Mouse (Mus musculus): ENCODE data around the gene Ldhc. TPM values are rescaled to one million over a fixed set of nuclear protein-coding genes. Genes with fewer than 3 reads are reported as not detected.

Gene Ldhc
- polyA plus RNA-seq, 1 experiment from 2014 or later = 0.73 TPM

- H3K9me3 ChIP-seq (ENCODE audit: control insufficient read depth, low read length) = no peaks in the 10 kb centered on the region
- H3K27ac ChIP-seq (ENCODE audit: low read depth, low read length) = no peak overlapping the region
- no peak overlapping the region for H3K4me3 ChIP-seq (ENCODE audit: low read depth, low read length)
- H3K36me3 ChIP-seq (ENCODE audit: control insufficient read depth, insufficient read depth, low read length) = peaks cover 32% of the 10 kb centered on the region
- ATAC-seq (replicated peaks; ENCODE audit: low FRiP score) (no peak), DNase-seq (ENCODE audit: low spot score) (no peak)
- no peak overlapping the region for H3K9ac ChIP-seq (ENCODE audit: low read depth, low read length)
- 94% methylated on average over 3 of the region's 3 CpGs for WGBS
- no peaks in the 10 kb centered on the region for H3K27me3 ChIP-seq (replicated peaks; ENCODE audit: control insufficient read depth, insufficient read depth, low read length)
- H3K4me2 ChIP-seq = no peak overlapping the region
- no peaks in the 10 kb centered on the region for H3K4me1 ChIP-seq (replicated peaks; ENCODE audit: control insufficient read depth, insufficient read depth, low read length)
Measured at GRCm38 (mm10) chr7:46911250-46911649, 50.2 kb downstream of the Ldhc start.

DNA sequence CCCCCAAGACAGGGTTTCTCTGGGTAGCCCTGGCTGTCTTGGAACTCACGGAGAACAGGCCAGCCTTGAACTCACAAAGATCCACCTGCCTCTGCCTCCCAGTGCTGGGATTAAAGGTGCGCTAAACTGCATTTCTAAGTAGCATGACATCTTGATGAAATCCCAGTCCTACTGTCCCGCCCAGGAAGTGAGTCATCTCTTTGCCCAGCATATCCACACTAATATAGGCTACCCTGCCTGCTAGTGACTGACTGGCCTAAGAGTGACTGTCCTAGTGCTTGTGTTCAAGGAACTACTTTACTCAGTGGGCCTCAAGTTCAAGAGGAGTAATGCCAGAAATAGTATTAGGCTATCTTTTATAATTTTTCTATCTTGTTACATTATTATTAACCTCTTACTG, 55.4 kb downstream of the Ldhc start:
- H3K9ac ChIP-seq (ENCODE audit: low read depth, low read length) = no peak overlapping the region
- DNase-seq (ENCODE audit: low spot score) (no peak), ATAC-seq (replicated peaks; ENCODE audit: low FRiP score) (no peak)
- 0 out of 2 replicates have a peak, but pooled peaks cover 4% of the 10 kb centered on the region for H3K36me3 ChIP-seq (ENCODE audit: control insufficient read depth, insufficient read depth, low read length)
- no peak overlapping the region for H3K4me2 ChIP-seq
- no peaks in the 10 kb centered on the region for H3K9me3 ChIP-seq (ENCODE audit: control insufficient read depth, low read length)
- no peak overlapping the region for H3K4me3 ChIP-seq (ENCODE audit: low read depth, low read length)
- 86% methylated on average over 3 of the region's 3 CpGs for WGBS
- peaks cover 23% of the 10 kb centered on the region for H3K4me1 ChIP-seq (replicated peaks; ENCODE audit: control insufficient read depth, insufficient read depth, low read length)
- H3K27ac ChIP-seq (ENCODE audit: low read depth, low read length) = no peak overlapping the region
- H3K27me3 ChIP-seq (replicated peaks; ENCODE audit: control insufficient read depth, insufficient read depth, low read length) = no peaks in the 10 kb centered on the region

- H3K9ac ChIP-seq (ENCODE audit: low read depth, low read length) = peak overlapping the region; percentile 87
- 7% methylated on average over 13 of the region's 13 CpGs for WGBS
- peaks cover 23% of the 10 kb centered on the region for H3K4me1 ChIP-seq (replicated peaks; ENCODE audit: control insufficient read depth, insufficient read depth, low read length)
- no peaks in the 10 kb centered on the region for H3K27me3 ChIP-seq (replicated peaks; ENCODE audit: control insufficient read depth, insufficient read depth, low read length)
- H3K4me2 ChIP-seq = peak overlapping the region; percentile 80
- H3K9me3 ChIP-seq (ENCODE audit: control insufficient read depth, low read length) = no peaks in the 10 kb centered on the region
- H3K4me3 ChIP-seq (ENCODE audit: low read depth, low read length) = peak overlapping the region; percentile 95
- no peak for DNase-seq (ENCODE audit: low spot score)
- no peak overlapping the region for H3K27ac ChIP-seq (ENCODE audit: low read depth, low read length)
- 0 out of 2 replicates have a peak, but pooled peaks cover 4% of the 10 kb centered on the region for H3K36me3 ChIP-seq (ENCODE audit: control insufficient read depth, insufficient read depth, low read length)
- no peak for ATAC-seq (replicated peaks; ENCODE audit: low FRiP score)
Measured at GRCm38 (mm10) chr7:46918678-46919371, 57.8 kb downstream of the Ldhc start.

DNA sequence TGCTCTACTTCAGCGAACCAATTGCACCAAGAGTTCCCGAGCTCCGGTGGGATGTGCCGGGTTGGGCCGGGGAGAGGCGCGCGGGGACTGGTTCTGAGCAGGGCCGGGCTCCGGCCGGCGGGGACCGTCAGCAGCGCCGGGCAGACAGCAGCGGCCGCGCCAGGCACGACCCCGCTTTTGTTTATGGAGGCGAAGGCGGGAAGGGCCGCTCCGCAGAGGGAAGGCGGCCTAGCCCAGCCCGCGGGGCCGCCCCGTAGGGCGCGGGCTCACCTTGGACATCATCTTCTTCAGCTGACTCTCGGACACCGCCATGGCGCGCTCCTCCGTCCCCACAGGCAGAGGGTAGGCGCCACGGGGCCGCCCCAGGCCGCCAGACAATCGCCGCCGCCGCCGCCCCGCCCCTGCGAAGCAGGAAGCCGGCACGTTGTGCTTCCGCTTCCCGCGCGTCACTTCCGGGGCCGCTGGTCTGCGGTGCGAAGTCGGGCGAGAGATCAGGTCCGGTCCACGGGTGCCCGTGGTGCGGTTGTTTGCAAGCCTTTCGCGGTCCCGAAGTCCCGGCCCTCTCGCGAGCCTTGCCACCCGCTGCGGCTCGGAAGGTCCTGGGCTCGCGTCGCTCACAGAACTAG, 58.7 kb downstream of the Ldhc start, which contains the start of gene Tsg101:
Tsg101 (minus strand) TSS at position 419 of the 626 bp plus-strand sequence.
- Histone ChIP-seq H3K9me3 (ENCODE audit: control insufficient read depth, low read length) (no peaks in the 10 kb centered on the region), H3K36me3 (ENCODE audit: control insufficient read depth, insufficient read depth, low read length) (0 out of 2 replicates have a peak, but pooled peaks cover under 1% of the 10 kb centered on the region), H3K9ac (ENCODE audit: low read depth, low read length) (peak within 1 kb of the TSS; percentile 87), H3K4me3 (ENCODE audit: low read depth, low read length) (peak within 1 kb of the TSS; percentile 95), H3K27me3 (replicated peaks; ENCODE audit: control insufficient read depth, insufficient read depth, low read length) (no peaks in the 10 kb centered on the region), H3K4me1 (replicated peaks; ENCODE audit: control insufficient read depth, insufficient read depth, low read length) (peaks cover 23% of the 10 kb centered on the region), H3K4me2 (peak within 1 kb of the TSS; percentile 80), H3K27ac (ENCODE audit: low read depth, low read length) (peak within 1 kb of the TSS; percentile 87)
- WGBS = under 1% methylated on average over 60 of the region's 75 CpGs
- DNase-seq (ENCODE audit: low spot score) = peak; percentile 90
- ATAC-seq (replicated peaks; ENCODE audit: low FRiP score) = peak; percentile 91

DNA sequence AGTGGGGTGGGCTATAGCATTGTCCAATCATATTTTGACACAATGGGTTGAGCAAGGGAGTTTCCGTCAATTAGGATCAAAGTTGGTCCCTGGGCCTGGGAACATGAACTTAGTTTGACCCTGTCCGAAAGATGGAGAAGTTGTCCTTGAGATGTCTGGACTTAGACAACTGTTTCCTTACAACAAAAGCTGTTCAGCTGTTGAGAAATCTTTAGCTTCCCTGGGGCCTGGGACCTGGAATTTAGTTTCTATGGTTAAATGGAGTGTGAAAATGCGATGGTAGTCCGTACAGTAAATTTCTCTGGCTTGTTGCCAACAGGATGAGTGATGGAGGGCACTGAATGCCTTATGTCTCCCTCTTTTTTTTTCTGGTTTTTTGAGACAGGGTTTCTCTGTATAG, 61.1 kb downstream of the Ldhc start:
- Histone ChIP-seq H3K4me3 (ENCODE audit: low read depth, low read length) (no peak overlapping the region), H3K9ac (ENCODE audit: low read depth, low read length) (no peak overlapping the region), H3K27ac (ENCODE audit: low read depth, low read length) (no peak overlapping the region), H3K9me3 (ENCODE audit: control insufficient read depth, low read length) (no peaks in the 10 kb centered on the region), H3K4me1 (replicated peaks; ENCODE audit: control insufficient read depth, insufficient read depth, low read length) (peaks cover 18% of the 10 kb centered on the region), H3K27me3 (replicated peaks; ENCODE audit: control insufficient read depth, insufficient read depth, low read length) (no peaks in the 10 kb centered on the region), H3K4me2 (no peak overlapping the region), H3K36me3 (ENCODE audit: control insufficient read depth, insufficient read depth, low read length) (no peaks in the 10 kb centered on the region)
- ATAC-seq (replicated peaks; ENCODE audit: low FRiP score) (no peak), DNase-seq (ENCODE audit: low spot score) (no peak)
- 83% methylated on average over 4 of the region's 4 CpGs for WGBS

Other genes with a start within 250 kb of the Ldhc start
- gene Sergef, start 221.4 kb upstream of the Ldhc start, polyA plus RNA-seq (2014; fragmentation: Nextera tagmentation; extraction: Ambion mirVana) = 13.2 and 15.7 TPM in 2 replicates
- gene Tph1, start 188.7 kb upstream of the Ldhc start, polyA plus RNA-seq (2014; fragmentation: Nextera tagmentation; extraction: Ambion mirVana) = 0.11 and 0.30 TPM in 2 replicates
- gene Saal1, start 150.5 kb upstream of the Ldhc start, polyA plus RNA-seq (2014; fragmentation: Nextera tagmentation; extraction: Ambion mirVana) = 30.7 and 32.7 TPM in 2 replicates
- 0.29 and 0.78 TPM in 2 replicates for gene Saa3, start 145.5 kb upstream of the Ldhc start, polyA plus RNA-seq (2014; fragmentation: Nextera tagmentation; extraction: Ambion mirVana)
- 5.7 and 6.1 TPM in 2 replicates for gene Saa4, start 128.6 kb upstream of the Ldhc start, polyA plus RNA-seq (2014; fragmentation: Nextera tagmentation; extraction: Ambion mirVana)
- 0.90 and 1.1 TPM in 2 replicates for gene Saa1, start 118.2 kb upstream of the Ldhc start, polyA plus RNA-seq (2014; fragmentation: Nextera tagmentation; extraction: Ambion mirVana)
- 1.2 TPM in 1 of 2 replicates, not detected in the other for gene Saa2, start 109.4 kb upstream of the Ldhc start, polyA plus RNA-seq (2014; fragmentation: Nextera tagmentation; extraction: Ambion mirVana)
- gene Hps5, start 65.1 kb upstream of the Ldhc start, polyA plus RNA-seq (2014; fragmentation: Nextera tagmentation; extraction: Ambion mirVana) = 15.5 and 16.7 TPM in 2 replicates
- gene Gtf2h1, start 65.1 kb upstream of the Ldhc start, polyA plus RNA-seq (2014; fragmentation: Nextera tagmentation; extraction: Ambion mirVana) = 83.6 and 95.7 TPM in 2 replicates
- 3,525 and 3,814 TPM in 2 replicates for gene Ldha, start 19.7 kb upstream of the Ldhc start, polyA plus RNA-seq (2014; fragmentation: Nextera tagmentation; extraction: Ambion mirVana)
- 129 and 133 TPM in 2 replicates for gene Tsg101, start 58.8 kb downstream of the Ldhc start, polyA plus RNA-seq (2014; fragmentation: Nextera tagmentation; extraction: Ambion mirVana)
- 9.1 and 10.5 TPM in 2 replicates for gene Uevld, start 97.3 kb downstream of the Ldhc start, polyA plus RNA-seq (2014; fragmentation: Nextera tagmentation; extraction: Ambion mirVana)
- not detected in 2 replicates for gene Gm9999, start 122.4 kb downstream of the Ldhc start, polyA plus RNA-seq (2014; fragmentation: Nextera tagmentation; extraction: Ambion mirVana)
- gene Spty2d1, start 147.2 kb downstream of the Ldhc start, polyA plus RNA-seq (2014; fragmentation: Nextera tagmentation; extraction: Ambion mirVana) = 21.4 and 25.3 TPM in 2 replicates
- gene Tmem86a, start 189.4 kb downstream of the Ldhc start, polyA plus RNA-seq (2014; fragmentation: Nextera tagmentation; extraction: Ambion mirVana) = 23.3 and 24.2 TPM in 2 replicates